Mouse (Mus musculus) mesoderm, embryonic 11.5 days (tissue): ENCODE data around the gene Rbms3.

Experiments
- DNase-seq: peaks from one replicate; pipeline ENCODE4 v3.0.0-alpha.2; 2012; ENCODE audit warnings: low read depth, low spot score

Rbms3 gene

GRCm38 (mm10) chr9:117629771-117630170, at the start of gene Rbms3:
TSS of gene Rbms3 (minus strand) at chr9:117629913.
- no peak for DNase-seq

GRCm38 (mm10) chr9:117673311-117673710, 43.6 kb upstream of the Rbms3 start:
- no peak for DNase-seq

DNA sequence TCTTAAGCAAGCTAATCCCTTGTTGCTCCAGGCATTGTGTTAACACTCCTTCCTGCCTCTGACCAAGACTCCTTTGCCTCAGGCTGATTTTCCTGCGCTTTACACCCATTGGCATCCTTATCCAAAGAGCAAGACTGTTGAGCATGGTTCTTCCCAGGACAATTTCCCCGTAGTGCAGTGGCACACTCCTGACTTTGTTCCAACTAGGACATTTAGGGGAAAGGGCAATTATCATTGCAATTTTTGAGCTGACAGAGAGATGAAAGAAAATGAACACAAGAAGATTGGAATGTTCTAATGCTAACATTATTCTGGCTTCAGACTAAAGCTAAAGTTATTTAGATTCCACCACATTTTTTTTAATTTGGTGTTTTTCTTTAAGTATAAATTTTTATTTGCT, 24.9 kb upstream of the Rbms3 start:
- DNase-seq, result no peak

DNA sequence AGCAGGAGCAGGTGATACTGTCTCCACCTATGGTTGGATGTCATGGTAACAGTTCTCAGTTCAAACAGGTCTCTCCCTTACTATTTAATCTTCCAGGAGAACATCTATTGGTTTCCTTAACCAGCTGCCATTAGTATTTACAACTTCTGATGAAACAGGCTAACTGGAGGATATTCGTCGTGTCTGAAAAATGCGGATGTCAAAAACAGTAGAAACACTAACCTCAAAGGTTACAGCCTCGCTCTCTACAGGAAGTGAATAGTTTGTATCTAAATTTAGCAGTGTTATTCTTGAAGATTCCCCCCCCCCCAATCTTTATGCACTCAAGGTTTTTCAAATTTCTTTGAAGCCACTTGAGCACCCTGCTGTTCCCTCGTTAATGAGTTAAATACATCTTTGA, 23.9 kb upstream of the Rbms3 start:
- DNase-seq, result no peak

GRCm38 (mm10) chr9:117646131-117646530, 16.4 kb upstream of the Rbms3 start:
- no peak for DNase-seq

DNA sequence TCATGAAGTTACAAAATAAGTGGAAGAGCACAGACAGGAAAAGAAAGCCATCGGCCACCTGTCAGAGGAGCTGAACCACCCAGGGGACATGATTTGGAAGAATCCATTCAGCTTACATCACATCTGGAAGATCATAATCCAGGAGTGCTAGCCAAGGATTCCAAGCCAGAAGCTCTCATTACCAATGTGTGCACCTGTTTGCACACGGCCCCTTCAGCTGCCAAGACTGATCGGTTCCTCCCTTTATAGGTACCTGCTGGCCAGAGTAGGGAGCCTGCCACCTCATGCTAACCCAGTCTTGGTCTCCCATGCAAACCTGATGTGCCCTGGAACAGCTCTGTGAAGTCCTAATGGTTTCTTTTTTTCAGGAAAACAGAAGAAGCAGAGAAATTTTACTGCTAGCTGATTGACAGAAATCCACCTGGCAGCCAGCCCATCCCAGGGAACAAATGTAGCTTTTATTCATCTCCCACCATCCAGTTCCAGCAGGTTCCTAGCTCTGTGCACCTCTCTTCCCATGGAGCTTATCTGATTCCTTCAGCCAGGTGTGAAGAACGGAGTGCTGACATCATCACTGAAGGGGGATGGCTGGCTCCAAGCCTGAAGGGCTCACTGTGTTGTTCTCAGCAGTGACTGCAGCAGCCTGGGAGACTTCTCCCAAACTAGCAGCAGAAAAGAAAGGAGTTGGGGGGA, 11.5 kb upstream of the Rbms3 start:
- no peak for DNase-seq

- no peak for DNase-seq
These were observed 9.0 kb upstream of the Rbms3 start for GRCm38 (mm10) chr9:117638623-117639185.

DNA sequence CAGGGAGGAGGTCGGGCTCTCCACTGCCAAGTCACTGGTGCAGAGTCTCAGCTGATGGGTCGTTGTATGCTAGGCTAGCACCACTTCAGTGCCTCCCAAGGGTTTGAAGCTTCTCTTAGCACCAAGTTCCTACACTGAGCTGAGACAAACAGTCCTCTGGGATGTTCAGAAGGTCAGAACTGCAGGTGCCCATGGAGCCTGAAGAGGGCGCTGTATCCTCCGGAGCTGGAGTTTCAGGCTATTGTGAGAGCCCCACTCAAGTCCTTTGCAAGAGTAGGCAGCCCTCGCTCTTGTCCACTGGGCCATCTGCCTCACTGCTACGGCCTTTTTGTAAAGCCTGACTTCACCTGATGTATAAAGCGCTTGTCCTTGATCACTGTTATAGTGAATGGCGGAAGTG, 6.8 kb upstream of the Rbms3 start:
- DNase-seq, result no peak

GRCm38 (mm10) chr9:117627173-117627572, 2.5 kb downstream of the Rbms3 start:
- no peak for DNase-seq

GRCm38 (mm10) chr9:117600781-117601180, 28.9 kb downstream of the Rbms3 start:
- no peak for DNase-seq

DNA sequence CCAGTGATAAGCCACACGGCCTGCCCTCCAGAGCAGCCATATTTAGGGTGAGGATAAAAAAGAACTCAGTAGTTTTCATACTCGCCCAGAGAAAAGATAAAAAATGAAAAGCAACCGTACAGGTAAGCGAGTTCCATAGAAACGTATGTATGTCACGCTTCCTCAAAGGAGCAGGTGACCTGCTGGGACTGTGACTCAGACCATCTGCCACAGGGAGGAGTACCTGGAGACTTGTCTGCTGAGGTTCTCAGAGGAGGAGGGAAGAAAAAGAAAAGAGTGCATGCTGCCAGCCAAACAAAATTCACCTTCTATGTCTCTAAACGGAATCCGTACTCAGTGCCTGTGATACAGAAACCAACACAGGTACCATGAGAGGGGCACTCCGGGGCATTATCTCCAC, 30.4 kb downstream of the Rbms3 start:
- DNase-seq, result no peak

DNA sequence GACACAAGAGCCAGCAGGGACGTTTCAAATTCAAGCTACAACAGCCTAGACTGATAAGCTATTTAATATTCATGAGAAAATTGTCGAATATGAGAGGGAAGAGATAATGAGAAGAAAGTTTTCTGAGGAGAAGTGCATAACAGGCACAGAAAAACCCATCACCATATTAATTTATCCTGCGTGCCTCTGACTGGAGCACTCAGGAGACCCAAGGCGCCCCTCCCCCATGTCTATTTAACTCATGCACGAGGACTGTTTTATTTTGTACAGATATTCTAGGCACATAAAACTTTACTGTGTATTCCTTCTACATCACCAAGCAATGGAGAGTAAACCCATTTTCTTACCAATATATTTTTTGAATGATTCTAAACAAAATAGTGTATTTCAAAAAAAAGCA, 33.6 kb downstream of the Rbms3 start:
- DNase-seq, result no peak

DNA sequence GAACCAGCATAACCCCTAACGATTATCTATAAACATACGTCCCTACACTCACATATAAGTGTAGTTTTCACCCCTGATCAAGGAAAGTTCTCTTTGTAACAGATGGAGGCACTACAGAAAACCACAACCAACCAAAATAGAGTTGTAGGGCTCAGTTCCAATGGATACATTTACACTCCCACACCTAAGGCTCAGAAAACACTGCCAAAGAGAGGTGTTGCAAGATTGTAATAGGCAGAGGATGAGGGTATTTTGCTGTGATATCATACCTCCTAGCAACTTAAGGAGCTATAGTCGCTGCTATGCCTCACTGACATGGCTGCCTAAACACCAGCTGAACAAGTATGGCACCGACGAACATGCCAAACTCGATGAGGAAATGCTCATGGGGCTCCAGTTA, 44.4 kb downstream of the Rbms3 start:
- no peak for DNase-seq

GRCm38 (mm10) chr9:117583638-117584037, 46.1 kb downstream of the Rbms3 start:
- no peak for DNase-seq

- no peak for DNase-seq
These were observed 47.1 kb downstream of the Rbms3 start for GRCm38 (mm10) chr9:117582591-117582990.

DNA sequence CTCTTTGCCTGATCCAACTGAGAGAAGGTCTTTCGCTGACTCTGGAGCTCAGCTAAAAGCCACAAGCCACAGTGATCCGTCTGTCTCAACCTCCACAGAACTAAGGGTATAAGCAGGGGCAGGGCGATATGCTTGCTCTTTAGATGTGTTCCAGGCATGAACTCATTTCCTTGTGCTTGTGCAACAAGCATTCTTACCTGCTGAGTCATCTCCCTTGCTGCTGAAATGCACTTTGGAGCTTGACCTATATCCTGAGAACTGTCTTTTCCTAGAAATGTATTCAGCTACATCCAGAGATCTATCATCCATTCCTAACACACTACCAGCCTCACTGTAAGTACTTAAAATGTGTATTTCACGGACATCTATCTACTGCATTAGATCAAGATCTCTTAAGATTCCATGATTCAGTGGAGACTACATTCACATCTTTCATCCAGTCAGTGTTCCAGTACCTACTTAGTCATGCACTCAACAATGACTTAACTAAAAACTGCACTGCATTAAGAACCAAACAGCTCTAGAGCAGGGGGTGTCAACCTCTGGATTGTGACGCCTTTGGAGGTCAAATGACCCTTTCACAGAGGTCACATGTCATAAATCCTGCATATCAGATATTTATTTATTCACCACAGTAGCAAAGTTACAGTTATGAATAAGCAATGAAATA, 58.4 kb downstream of the Rbms3 start:
- DNase-seq, result no peak

GRCm38 (mm10) chr9:117570240-117570821, 59.4 kb downstream of the Rbms3 start:
- no peak for DNase-seq

DNA sequence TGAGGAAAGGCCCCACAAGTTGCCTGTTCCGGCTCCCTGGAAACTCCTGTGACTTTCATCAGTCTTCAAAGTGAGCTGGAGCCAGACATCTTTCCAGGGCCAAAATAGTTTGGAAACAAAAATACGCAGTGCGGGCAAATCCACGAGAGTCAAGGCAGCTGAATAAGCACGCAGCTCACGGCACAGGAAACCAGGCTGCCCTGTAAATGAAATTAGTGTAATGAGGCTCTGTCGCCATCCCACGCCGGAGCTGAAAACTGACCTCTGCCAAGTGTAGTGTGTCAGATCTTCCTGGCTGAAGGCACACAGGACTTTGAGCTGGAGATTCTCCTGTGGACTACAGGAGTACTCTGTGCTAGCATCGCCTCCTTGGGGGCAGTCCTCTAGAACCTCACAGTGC, 63.4 kb downstream of the Rbms3 start:
- DNase-seq, result no peak

DNA sequence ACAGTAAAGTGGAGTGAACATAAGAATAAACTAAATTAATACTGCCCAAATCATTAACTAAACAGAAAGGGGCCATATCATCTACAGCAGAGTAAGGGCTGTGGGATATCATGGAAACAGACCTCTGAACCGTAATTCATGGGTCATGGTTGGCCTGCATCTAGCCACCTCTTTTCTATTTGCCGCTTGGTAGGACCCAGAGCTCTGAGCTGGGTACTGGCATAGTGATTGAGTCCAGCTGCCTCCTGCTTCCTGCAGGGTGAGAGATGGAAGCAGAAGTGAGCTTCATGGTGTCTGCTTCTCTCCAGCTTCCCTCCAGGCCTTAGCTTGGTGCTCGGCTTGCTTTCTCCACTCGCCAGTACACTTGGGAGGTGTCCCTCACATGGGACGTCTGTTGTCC, 71.2 kb downstream of the Rbms3 start:
- DNase-seq, result no peak

GRCm38 (mm10) chr9:117554356-117554755, 75.4 kb downstream of the Rbms3 start:
- peak; percentile 23 for DNase-seq

DNA sequence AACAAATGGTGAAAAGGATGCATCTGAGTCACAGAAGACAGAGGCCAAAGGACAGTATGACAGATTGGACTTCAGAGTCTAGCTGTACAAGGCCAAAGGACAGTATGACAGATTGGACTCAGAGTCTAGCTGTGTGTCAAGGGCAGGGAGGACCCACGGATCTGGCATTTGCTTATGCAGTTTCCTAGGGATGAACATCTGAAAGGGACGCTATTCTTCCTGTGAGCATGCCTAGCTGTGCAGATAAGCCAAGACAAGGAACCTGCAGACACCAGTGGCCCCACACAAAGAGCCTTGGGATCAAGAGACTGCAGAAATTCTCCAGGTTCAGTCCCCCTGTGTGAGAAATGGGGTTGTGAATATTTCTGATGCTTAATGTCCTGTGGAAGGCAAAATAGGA, 100.4 kb downstream of the Rbms3 start:
- no peak for DNase-seq

- DNase-seq, result no peak
These were observed 120.8 kb downstream of the Rbms3 start for GRCm38 (mm10) chr9:117508941-117509340.

- DNase-seq, result no peak
These were observed 137.8 kb downstream of the Rbms3 start for GRCm38 (mm10) chr9:117491866-117492265.
